Mouse (Mus musculus): ENCODE results near the gene Lsm3.

Gene Lsm3

GRCm38 (mm10) chr6:91510211-91510610, 5.5 kb upstream of the Lsm3 start:
- no peak for DNase-seq (ENCODE audit: low spot score in 2 of 2)

DNA sequence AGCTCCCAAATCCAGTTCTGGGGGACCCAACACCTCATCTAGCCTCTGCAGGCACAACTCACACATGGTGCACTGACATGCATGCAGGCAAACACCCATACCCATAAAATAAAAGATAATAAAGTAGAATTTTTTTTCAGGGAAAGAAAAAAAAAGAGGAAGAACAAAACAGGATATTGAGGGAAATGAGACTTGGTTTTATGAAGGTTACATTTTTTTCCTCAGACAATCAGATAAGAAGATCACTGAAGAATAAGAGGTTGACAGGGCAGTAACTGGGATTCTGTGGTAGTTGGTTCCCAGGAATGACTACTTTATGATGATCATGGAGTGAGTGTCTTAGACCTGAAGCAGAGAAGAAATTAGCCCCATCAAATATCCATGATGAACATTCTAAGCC, 1.6 kb upstream of the Lsm3 start:
- no peak for DNase-seq (ENCODE audit: low spot score in 2 of 2)

GRCm38 (mm10) chr6:91514737-91515362, 878 bp upstream of the Lsm3 start:
- DNase-seq (ENCODE audit: low spot score in 2 of 2), result no peak

DNA sequence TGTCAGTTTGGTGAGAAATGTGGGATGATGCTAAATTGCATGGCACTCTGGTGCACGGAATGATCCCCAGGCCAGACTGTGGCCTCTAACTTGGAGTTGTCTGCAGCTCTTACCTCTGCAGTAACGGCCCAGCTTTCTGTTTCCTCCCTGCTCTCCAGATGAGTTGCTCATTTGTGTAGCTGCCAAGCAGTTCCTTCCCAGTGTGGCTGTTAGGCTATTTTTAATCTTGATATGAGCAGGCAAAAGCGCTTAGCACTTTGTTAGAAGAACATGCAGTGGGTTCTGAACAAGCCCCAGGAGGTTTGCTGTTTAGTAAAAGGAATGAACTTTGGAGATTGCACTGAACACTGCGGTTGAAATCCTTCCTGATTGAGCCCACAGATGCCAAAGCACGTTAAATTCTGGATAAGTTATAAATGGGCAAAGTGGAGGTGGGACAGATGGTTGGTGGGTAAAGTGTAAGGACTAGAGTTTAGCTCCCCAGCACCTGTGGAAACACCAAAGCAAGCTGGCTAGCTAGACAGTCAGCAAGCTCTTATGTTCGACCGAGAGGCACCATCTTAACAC, 2.8 kb downstream of the Lsm3 start:
- no peak for DNase-seq (ENCODE audit: low spot score in 2 of 2)

- DNase-seq (ENCODE audit: low spot score in 2 of 2), result no peak
Measured at GRCm38 (mm10) chr6:91522816-91523215, 7.1 kb downstream of the Lsm3 start.

GRCm38 (mm10) chr6:91525544-91525943, 9.8 kb downstream of the Lsm3 start:
- DNase-seq (ENCODE audit: low spot score in 2 of 2), result no peak

DNA sequence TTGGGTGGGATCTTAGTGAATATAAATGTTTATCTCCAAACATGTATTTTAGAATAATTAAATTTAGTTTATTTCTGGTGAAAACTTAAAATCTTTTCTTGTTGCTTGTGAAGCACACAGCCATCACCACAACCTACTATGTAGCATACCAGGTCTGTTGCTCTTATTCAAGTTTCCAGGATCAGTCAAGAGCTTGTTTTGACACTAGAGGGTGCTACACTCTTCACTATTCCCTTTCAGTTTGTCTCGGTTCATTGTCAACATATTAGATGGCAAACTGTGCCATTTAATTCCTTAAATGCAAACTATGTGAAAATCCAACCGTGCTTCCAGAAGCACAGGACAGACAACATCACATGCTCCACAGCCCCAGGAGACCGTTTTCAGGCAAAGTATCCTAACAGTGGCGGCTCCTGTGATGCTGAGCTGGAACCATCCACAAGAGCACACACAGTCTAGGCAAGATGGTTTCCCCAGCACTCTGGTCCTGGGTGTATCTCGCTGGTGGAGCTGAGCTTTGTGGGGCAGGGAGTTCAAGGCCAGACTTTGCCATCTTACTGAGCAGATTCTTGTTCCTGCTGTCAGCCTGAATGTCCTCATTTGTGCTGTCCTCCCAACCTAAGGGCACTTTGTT, 11.6 kb downstream of the Lsm3 start:
- no peak for DNase-seq (ENCODE audit: low spot score in 2 of 2)

- no peak for DNase-seq (ENCODE audit: low spot score in 2 of 2)
Measured at GRCm38 (mm10) chr6:91528265-91528664, 12.5 kb downstream of the Lsm3 start.

DNA sequence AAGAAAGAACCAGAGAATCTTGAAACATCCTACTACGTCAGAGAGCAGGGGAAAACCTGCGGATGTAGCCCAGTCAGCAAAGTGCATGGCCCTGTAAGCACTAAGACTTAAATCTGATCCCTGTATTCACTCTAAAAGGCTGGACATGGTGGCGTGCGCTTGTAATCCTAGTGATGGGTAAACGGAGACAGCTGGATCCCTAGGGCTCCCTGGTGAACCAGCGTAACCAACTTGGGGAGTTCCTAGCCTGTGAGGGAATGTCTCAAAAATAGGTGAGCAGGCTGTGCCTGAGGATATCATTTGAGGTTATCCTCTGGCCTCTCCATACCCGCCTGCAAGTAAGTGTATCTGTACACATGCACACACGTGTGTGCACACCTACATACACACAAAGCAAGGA, 14.9 kb downstream of the Lsm3 start:
- DNase-seq (ENCODE audit: low spot score in 2 of 2), result no peak

- no peak for DNase-seq (ENCODE audit: low spot score in 2 of 2)
Measured at GRCm38 (mm10) chr6:91531276-91531675, 15.5 kb downstream of the Lsm3 start.

DNA sequence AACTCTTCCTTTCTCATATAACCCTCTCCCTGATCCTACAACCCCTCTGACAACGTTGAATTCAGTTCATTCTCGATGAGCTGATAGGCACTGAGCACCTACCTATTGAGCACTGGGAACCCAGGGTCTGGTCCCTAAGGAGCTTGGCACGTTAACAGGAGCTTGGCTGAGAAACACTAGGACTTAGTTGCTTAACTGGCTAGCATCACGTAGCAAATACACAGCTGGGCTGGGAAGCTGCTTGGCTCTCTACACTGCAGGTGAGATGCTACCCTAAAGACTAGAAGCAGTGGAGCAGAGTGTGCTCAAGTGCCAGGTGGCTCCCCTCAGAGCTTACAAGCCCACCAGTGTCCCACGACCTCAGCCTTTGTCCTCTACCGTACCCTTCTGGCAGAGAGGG, 16.9 kb downstream of the Lsm3 start:
- no peak for DNase-seq (ENCODE audit: low spot score in 2 of 2)

DNA sequence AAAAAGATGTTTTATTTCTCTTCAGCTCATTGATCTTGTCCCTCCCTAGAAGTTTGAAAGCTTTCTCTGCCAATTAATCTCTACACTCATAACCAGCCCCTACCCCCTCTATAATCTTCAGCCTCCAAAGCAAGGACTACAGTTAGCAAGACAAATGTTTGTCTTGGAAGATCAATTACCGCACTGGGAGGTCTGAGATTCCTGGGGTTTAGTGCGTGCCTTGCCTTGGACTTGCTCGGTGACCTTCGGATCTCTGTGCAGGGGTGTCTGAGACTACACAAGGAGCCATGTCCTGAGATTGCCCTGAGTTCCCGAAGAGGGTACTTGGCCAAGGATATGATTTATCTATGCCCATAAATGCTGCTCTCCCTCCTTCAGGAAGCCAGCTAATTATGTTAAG, 17.6 kb downstream of the Lsm3 start:
- DNase-seq (ENCODE audit: low spot score in 2 of 2), result no peak

DNA sequence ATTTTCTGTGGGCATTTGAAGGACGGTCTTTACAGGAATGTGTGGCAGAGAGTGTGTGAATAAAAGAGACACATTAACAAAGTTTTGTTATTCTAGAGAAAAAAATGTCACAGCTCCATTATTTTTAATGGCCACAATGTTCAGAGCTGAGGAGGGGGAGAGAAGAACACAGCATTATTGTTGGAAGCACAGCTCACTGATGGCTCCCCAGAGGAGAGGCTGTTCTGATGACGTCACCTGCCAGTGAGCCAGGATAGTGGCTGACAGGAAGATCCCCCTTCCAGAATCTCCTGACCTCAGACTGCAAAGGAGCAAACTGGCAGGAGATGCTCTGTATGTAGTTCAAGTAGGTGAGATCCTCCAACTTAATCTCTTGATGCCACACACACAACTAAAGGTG, 18.0 kb downstream of the Lsm3 start:
- DNase-seq (ENCODE audit: low spot score in 2 of 2), result no peak

- no peak for DNase-seq (ENCODE audit: low spot score in 2 of 2)
Measured at GRCm38 (mm10) chr6:91534268-91534667, 18.5 kb downstream of the Lsm3 start.

GRCm38 (mm10) chr6:91535231-91535630, 19.5 kb downstream of the Lsm3 start:
- DNase-seq (ENCODE audit: low spot score in 2 of 2), result no peak

- DNase-seq (ENCODE audit: low spot score in 2 of 2), result no peak
Measured at GRCm38 (mm10) chr6:91536047-91536765, 20.5 kb downstream of the Lsm3 start.

GRCm38 (mm10) chr6:91541276-91541675, 25.5 kb downstream of the Lsm3 start:
- DNase-seq (ENCODE audit: low spot score in 2 of 2), result no peak

- DNase-seq (ENCODE audit: low spot score in 2 of 2), result no peak
Measured at GRCm38 (mm10) chr6:91543056-91543455, 27.3 kb downstream of the Lsm3 start.

GRCm38 (mm10) chr6:91546241-91546884, 30.6 kb downstream of the Lsm3 start:
- no peak for DNase-seq (ENCODE audit: low spot score in 2 of 2)

- DNase-seq (ENCODE audit: low spot score in 2 of 2), result no peak
Measured at GRCm38 (mm10) chr6:91547313-91547712, 31.6 kb downstream of the Lsm3 start.

DNA sequence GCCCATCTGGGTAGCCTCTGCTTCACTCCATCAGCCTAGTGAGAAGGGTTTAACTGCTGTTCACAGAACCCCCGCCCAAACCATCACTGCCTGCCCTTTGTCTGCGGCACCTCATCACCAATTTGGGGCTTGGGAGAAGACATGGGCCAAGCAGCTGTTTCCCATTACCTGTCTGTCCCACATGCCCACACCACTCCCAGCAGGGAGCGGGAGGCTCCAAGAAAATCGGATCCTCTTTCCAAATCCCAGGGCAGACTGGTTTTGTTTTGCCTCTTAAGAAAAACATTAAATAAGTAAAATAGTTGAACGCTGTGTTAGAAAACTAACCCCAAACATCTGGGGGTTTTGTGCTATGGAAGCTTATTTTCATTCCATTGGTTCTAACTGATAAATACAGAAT, 33.9 kb downstream of the Lsm3 start:
- no peak for DNase-seq (ENCODE audit: low spot score in 2 of 2)

DNA sequence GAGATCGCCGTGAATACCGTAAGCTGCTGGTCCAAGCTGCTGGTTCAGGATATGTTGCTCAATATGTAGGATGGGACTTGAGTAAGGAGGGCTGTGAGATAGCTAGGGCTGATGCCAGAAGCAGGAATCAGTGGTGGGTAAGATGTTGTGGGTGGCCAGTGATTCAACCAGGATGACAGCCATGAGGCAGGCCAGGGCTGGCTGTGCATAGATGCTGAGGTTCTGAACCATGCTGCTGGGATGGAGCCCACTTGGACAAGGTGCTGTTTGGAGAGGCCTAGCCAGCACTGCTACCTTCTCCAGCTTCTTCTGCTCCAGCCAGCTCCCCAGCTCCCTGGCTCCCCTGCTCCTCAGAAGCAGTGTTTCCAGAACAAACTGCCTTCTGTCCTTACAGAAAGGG, 35.9 kb downstream of the Lsm3 start:
- DNase-seq (ENCODE audit: low spot score in 2 of 2), result no peak
